Mouse (Mus musculus) kidney, adult 2 months (tissue): ENCODE results near the gene Cacna1g.

Experiments
- CTCF ChIP-seq: fragments of 200-500 bp; conservative IDR thresholded peaks from 2 replicates; pipeline ENCODE4 v1.5.1; 2011; ENCODE audit warnings: low read depth, mild to moderate bottlenecking, control low read depth, low read length, moderate library complexity, mixed read lengths; ENCODE audit not compliant: insufficient read depth, insufficient read length
- POLR2A ChIP-seq: fragments of 200-500 bp; IDR thresholded peaks from one replicate; pipeline ENCODE4 v1.6.1; 2011; ENCODE audit warnings: low read depth, low read length, control low read depth

- TF ChIP-seq CTCF (peak; percentile 67), POLR2A (no peak)
These were observed 53.7 kb downstream of the Cacna1g start for GRCm38 (mm10) chr11:94420325-94420724.
